In genomic region chr3:138528265-138528664, GRCm38 (mm10) we compare ENCODE assay signal across 8 mouse cellular contexts. TPM values are rescaled to one million over a fixed set of nuclear protein-coding genes. Genes with fewer than 3 reads are reported as not detected.
DNase-seq lines count a peak whose midpoint lies in the region; ATAC-seq and TF ChIP-seq lines count a peak whose summit lies in the region.

No protein-coding gene starts in this region.

- H3K4me1 ChIP-seq in erythroblast, embryonic 14.5 days (ENCODE audit: control insufficient read depth), result peaks cover 62% of the 10 kb centered on the region
- H3K4me1 ChIP-seq in testis, adult 2 months (ENCODE audit: control insufficient read depth, insufficient read depth, low read length), result peaks cover 5% of the 10 kb centered on the region
- peaks cover 62% of the 10 kb centered on the region for H3K4me1 ChIP-seq in liver, embryonic 12.5 days

- no peak for ATAC-seq in erythroblast, adult 5-6 weeks (replicated peaks; ENCODE audit: low FRiP score, poor library complexity, severe bottlenecking)
- ATAC-seq in liver, embryonic 12.5 days, result no peak

- peak overlapping the region; percentile 99 for H3K4me3 ChIP-seq in erythroblast, embryonic 14.5 days (replicated peaks)
- peak overlapping the region; percentile 99 for H3K4me3 ChIP-seq in testis, adult 2 months (ENCODE audit: control insufficient read depth, low read depth, low read length)
- H3K4me3 ChIP-seq in liver, embryonic 12.5 days, result peak overlapping the region; percentile 99

- H3K9me3 ChIP-seq in erythroblast, embryonic 14.5 days (ENCODE audit: control insufficient read depth, low read length), result no peaks in the 10 kb centered on the region
- no peaks in the 10 kb centered on the region for H3K9me3 ChIP-seq in liver, embryonic 12.5 days (replicated peaks)

- peak overlapping the region; percentile 99 for H3K9ac ChIP-seq in liver, embryonic 12.5 days

- H3K4me2 ChIP-seq in liver, embryonic 12.5 days, result peak overlapping the region; percentile 81

- no peak for DNase-seq in testis, postnatal 10 days (ENCODE audit: low spot score)
- no peak for DNase-seq in layer of hippocampus, adult 9-10 months (ENCODE audit: low spot score)
- no peak for DNase-seq in gastrocnemius, postnatal 14 days
- DNase-seq in left cerebral cortex, postnatal 36 days (ENCODE audit: low spot score in 2 of 2), result no peak

- no peak for TF ChIP-seq CTCF in testis, adult 2 months (IDR thresholded peaks at IDR 0.05; ENCODE audit: control insufficient read depth, insufficient read depth, insufficient replicate concordance, low read depth, low read length)

- H3K36me3 ChIP-seq in erythroblast, embryonic 14.5 days (ENCODE audit: control insufficient read depth), result peaks cover 12% of the 10 kb centered on the region
- H3K36me3 ChIP-seq in testis, adult 2 months (ENCODE audit: control insufficient read depth, insufficient read depth, low read length), result no peaks in the 10 kb centered on the region
- H3K36me3 ChIP-seq in liver, embryonic 12.5 days, result no peaks in the 10 kb centered on the region

- intact Hi-C loops in gastrocnemius, postnatal 14 days (cut with DNase I; ENCODE audit: low total_unique reads), result no loop called here
- intact Hi-C loops in left cerebral cortex, postnatal 36 days (cut with DNase I), result loop anchor here (5.0 kb wide), 2 partner anchors 41 to 214 kb away; partner anchors contain the start of genes Metap1 and Tspan5

- H3K27ac ChIP-seq in testis, adult 2 months (ENCODE audit: control insufficient read depth, insufficient read depth, low read depth, low read length), result no peak overlapping the region
- H3K27ac ChIP-seq in liver, embryonic 12.5 days, result peak overlapping the region; percentile 91; the same call in 1 of the 2 replicates

- H3K27me3 ChIP-seq in erythroblast, embryonic 14.5 days (ENCODE audit: control insufficient read depth), result no peaks in the 10 kb centered on the region
- H3K27me3 ChIP-seq in testis, adult 2 months (ENCODE audit: control insufficient read depth, insufficient read depth, low read length), result no peaks in the 10 kb centered on the region
- no peaks in the 10 kb centered on the region for H3K27me3 ChIP-seq in liver, embryonic 12.5 days (replicated peaks)

- WGBS in liver, embryonic 12.5 days (ENCODE audit: insufficient replicate concordance), result 2% methylated on average over 16 of the region's 16 CpGs

- TF ChIP-seq POLR2A in testis, adult 2 months (IDR thresholded peaks at IDR 0.05; ENCODE audit: control insufficient read depth, low read depth, low read length), result no peak

RNA-seq across cellular contexts. Expression of gene Eif4e, which starts 2.3 kb away (rescaled TPM):
- 0.67 and 1.1 TPM in 2 replicates for polyA plus RNA-seq in erythroblast, embryonic 14.5 days (2012)
- total RNA-seq in erythroblast, adult 5-6 weeks (2015; ENCODE audit: low replicate concordance), result 55.5 and 73.6 TPM in 2 replicates
- total RNA-seq in erythroblast, adult 5-6 weeks (2017; ENCODE audit: low replicate concordance), result 53.2 and 70.4 TPM in 2 replicates
- 181 and 193 TPM in 2 replicates for polyA plus RNA-seq in testis, adult 2 months (2012; rRNA removed)
- 251 and 254 TPM in 2 replicates for polyA plus RNA-seq in liver, embryonic 12.5 days (2016; fragmentation: Nextera tagmentation; extraction: Ambion mirVana)
- 100 to 1,000 TPM; 101 to 108 TPM for total RNA-seq in gastrocnemius, postnatal 14 days (2021)
- 100 to 1,000 TPM; 175 to 183 TPM for total RNA-seq in left cerebral cortex, postnatal 36 days (2021)

RNA-seq across cellular contexts. Expression of gene Metap1, which starts 39.0 kb away (rescaled TPM):
- 0.65 and 0.97 TPM in 2 replicates for polyA plus RNA-seq in erythroblast, embryonic 14.5 days (2012)
- 10.0 and 15.3 TPM in 2 replicates for total RNA-seq in erythroblast, adult 5-6 weeks (2015; ENCODE audit: low replicate concordance)
- total RNA-seq in erythroblast, adult 5-6 weeks (2017; ENCODE audit: low replicate concordance), result 18.2 and 21.3 TPM in 2 replicates
- polyA plus RNA-seq in testis, adult 2 months (2012; rRNA removed), result 22.7 and 25.7 TPM in 2 replicates
- 31.8 and 33.1 TPM in 2 replicates for polyA plus RNA-seq in liver, embryonic 12.5 days (2016; fragmentation: Nextera tagmentation; extraction: Ambion mirVana)
- 10 to 100 TPM; 43.5 to 44.8 TPM for total RNA-seq in gastrocnemius, postnatal 14 days (2021)
- 10 to 100 TPM; 38.1 to 39.7 TPM for total RNA-seq in left cerebral cortex, postnatal 36 days (2021)
